Mouse (Mus musculus) intestine, embryonic 15.5 days (tissue): ENCODE data around the gene Nras. TPM values are rescaled to one million over a fixed set of nuclear protein-coding genes. Genes with fewer than 3 reads are reported as not detected.
A peak's percentile ranks its signal among the peaks of the same experiment; 100 is the strongest.

Experiments used
- ATAC-seq: fragments of 200-750 bp; cut with Nextera tagmentation; 2 replicates; pipeline ENCODE4 v1.8.0; 2017; ENCODE audit warnings: moderate TSS enrichment, moderate library complexity
- H3K27ac ChIP-seq: fragments of 300-500 bp; sonication (generic); 2 replicates; pipeline ENCODE4 v1.5.1; 2015; ENCODE audit warnings: mild to moderate bottlenecking, inconsistent platforms
- H3K27me3 ChIP-seq: fragments of 300-500 bp; sonication (generic); replicated peaks from 2 replicates; pipeline ENCODE4 v1.6.1; 2015; ENCODE audit warnings: inconsistent platforms
- H3K36me3 ChIP-seq: fragments of 300-500 bp; sonication (generic); 2 replicates; pipeline ENCODE4 v1.6.1; 2015; ENCODE audit warnings: inconsistent platforms
- H3K4me1 ChIP-seq: fragments of 300-500 bp; sonication (generic); replicated peaks from 2 replicates; pipeline ENCODE4 v1.6.1; 2015; ENCODE audit warnings: inconsistent platforms
- H3K4me2 ChIP-seq: fragments of 300-500 bp; sonication (generic); replicated peaks from 2 replicates; pipeline ENCODE4 v1.6.1; 2015; ENCODE audit warnings: mild to moderate bottlenecking, inconsistent platforms
- H3K4me3 ChIP-seq: fragments of 300-500 bp; sonication (generic); replicated peaks from 2 replicates; pipeline ENCODE4 v1.5.1; 2015; ENCODE audit warnings: inconsistent platforms
- H3K9ac ChIP-seq: fragments of 300-500 bp; sonication (generic); 2 replicates; pipeline ENCODE4 v1.6.1; 2015; ENCODE audit warnings: inconsistent platforms
- H3K9me3 ChIP-seq: fragments of 300-500 bp; sonication (generic); 2 replicates; pipeline ENCODE4 v1.6.1; 2016; ENCODE audit warnings: inconsistent platforms
- WGBS: fragments of 180-500 bp; shearing (Covaris S2); methylation state at CpG from one replicate; pipeline ENCODE4 v1.1.7; 2015; 5-methylcytosine and 5-hydroxymethylcytosine counted together
- polyA plus RNA-seq: library from polyadenylated mRNA; unstranded; fragments of >200 nt; fragmentation: Nextera tagmentation; extraction: Ambion mirVana; gene quantifications from 2 replicates; pipeline ENCODE4 v1.2.1, GENCODE M21; 2015

Gene Nras
- polyA plus RNA-seq = 83.8 and 85.4 TPM in 2 replicates

DNA sequence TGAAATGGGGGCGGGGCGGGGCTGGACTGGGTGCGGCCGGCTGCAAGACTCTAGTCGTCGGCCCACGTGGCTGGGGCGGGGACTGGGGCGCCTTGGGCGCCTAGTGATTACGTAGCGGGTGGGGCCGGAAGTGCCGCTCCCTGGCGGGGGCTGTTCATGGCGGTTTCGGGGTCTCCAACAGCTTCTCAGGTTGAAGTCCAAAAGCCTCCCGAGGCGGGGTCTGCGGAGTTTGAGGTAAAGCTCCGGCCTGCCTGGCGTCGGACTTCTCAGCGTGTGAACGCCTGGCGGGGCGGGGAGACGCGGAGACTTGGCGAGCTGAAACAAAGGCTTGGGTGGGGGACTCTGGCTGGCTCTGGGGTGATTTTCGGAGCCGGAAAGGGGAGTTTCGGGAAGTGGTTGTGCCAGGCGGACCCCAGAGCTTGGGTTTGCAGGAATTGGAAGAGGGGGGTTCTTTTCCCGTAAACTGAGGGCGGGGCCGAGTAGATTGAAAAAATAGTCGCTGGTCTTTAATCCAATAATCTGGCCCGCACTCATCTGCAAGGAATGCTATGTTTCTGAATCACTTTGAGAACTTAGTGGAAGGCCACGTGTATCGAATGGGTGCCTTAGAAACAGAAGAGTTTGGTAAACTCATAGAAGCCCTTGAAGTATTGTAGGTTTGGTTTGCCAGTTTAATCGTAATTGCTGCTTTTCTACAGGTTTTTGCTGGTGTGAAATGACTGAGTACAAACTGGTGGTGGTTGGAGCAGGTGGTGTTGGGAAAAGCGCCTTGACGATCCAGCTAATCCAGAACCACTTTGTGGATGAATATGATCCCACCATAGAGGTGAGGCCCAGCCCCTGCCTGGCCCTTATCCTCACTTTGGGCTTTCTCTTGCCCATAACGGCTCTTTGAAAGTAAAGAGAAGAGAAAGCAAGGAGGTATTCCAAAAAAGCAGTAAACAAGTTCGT is at the start of gene Nras:
Gene Nras (plus strand): TSS at position 79 of the 951 bp plus-strand sequence.
- peaks cover 32% of the 10 kb centered on the region for H3K36me3 ChIP-seq
- no peaks in the 10 kb centered on the region for H3K4me1 ChIP-seq
- no peaks in the 10 kb centered on the region for H3K9me3 ChIP-seq
- 3% methylated on average over 46 of the region's 46 CpGs for WGBS
- no peaks in the 10 kb centered on the region for H3K27me3 ChIP-seq
- peak; percentile 99 for ATAC-seq
- H3K9ac ChIP-seq = peak within 1 kb of the TSS; percentile 78
- H3K4me2 ChIP-seq = peak within 1 kb of the TSS; percentile 59
- H3K27ac ChIP-seq = peak within 1 kb of the TSS; percentile 97
- peak within 1 kb of the TSS; percentile 81 for H3K4me3 ChIP-seq

DNA sequence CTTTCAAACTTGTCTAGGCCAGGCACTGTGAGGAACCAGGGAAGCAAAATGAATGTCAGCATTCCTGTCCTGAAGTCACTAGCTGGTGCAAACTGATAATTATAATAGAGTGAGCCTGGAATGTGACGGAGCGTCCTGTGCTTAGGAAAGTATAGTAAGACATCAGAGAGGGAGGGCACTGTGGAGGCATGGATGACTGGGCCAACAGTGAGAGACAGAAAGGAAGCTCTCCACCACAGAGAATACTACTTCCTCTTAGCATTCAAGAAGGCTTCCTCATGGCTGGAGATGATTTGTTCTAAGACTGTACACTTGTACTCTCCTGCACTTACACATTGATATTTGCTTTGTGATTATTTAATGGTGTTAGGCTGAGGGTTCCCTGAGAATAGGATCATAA is 40.7 kb upstream of the Nras start:
- Histone ChIP-seq H3K9me3 (no peaks in the 10 kb centered on the region), H3K27me3 (no peaks in the 10 kb centered on the region), H3K4me2 (no peak overlapping the region), H3K4me3 (no peak overlapping the region), H3K27ac (no peak overlapping the region), H3K36me3 (no peaks in the 10 kb centered on the region), H3K4me1 (0 out of 2 replicates have a peak, but pooled peaks cover 5% of the 10 kb centered on the region), H3K9ac (no peak overlapping the region)
- no peak for ATAC-seq
- 79% methylated on average over 2 of the region's 2 CpGs for WGBS

DNA sequence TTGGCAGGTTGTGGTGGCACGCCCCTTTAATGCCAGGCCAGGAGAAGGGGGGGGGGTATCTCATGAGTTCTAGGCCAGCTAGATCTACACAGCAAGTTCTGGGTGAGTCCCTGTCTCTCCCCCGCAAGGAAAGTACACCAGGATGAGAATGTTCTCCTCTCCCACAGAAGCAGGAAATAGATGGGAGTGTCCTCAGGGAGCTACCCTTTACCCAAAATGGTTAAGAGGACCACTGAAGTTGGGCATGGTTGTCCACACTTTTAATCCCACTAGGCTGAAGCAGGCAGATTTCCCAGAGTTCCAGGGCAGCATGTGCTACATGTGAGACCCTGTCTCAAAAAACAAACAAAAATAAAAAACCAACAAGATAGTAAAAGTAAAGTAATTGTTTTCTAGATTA is 38.6 kb upstream of the Nras start:
- no peaks in the 10 kb centered on the region for H3K27me3 ChIP-seq
- H3K4me1 ChIP-seq = 0 out of 2 replicates have a peak, but pooled peaks cover 7% of the 10 kb centered on the region
- peak overlapping the region; percentile 55 for H3K4me2 ChIP-seq
- H3K36me3 ChIP-seq = no peaks in the 10 kb centered on the region
- ATAC-seq = no peak
- no peak overlapping the region for H3K4me3 ChIP-seq
- peak overlapping the region; percentile 93; the same call in 1 of the 2 replicates for H3K27ac ChIP-seq
- no peak overlapping the region for H3K9ac ChIP-seq
- no peaks in the 10 kb centered on the region for H3K9me3 ChIP-seq
- 89% methylated on average over 2 of the region's 2 CpGs for WGBS

DNA sequence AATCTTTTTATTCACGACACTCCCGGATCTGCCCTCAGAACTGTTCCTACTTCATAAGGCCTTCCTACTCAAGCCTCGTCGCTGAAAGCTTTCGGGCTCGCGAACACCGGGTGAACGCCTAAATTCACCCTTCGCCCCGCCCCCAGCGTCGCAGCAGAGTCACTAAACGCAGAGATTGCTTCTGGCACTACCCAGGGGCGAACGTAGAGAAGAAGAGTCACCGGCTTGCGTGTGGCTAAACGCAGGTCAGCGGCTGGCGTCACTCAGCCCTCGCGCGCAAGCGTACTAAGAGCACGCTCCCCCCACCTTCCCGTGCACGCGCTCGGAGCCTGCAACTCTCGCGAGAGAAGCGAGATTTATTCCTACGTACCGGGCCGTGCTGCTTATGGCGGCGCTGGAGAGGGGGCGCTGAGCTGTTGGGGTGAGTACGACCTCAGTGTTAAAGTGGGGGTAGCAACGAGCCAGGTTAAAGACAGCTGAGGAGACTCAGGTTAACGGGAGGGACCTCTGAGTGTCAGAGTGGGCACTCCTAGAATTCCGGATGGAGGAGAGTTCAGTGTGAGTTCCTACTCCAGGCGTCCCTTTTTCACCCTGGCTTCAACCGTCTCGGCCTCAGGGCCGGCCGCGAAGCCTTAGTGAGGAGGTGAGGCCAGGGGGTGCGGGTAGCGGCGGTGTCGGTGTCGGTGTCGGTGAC is 37.7 kb upstream of the Nras start, which contains the start of gene Csde1:
Gene Csde1 (plus strand): TSS at position 178 of the 694 bp plus-strand sequence.
- H3K27ac ChIP-seq = peak within 1 kb of the TSS; percentile 93
- no peaks in the 10 kb centered on the region for H3K9me3 ChIP-seq
- 0 out of 2 replicates have a peak, but pooled peaks cover 7% of the 10 kb centered on the region for H3K4me1 ChIP-seq
- under 1% methylated on average over 55 of the region's 55 CpGs for WGBS
- peak within 1 kb of the TSS; percentile 64 for H3K4me2 ChIP-seq
- H3K27me3 ChIP-seq = no peaks in the 10 kb centered on the region
- ATAC-seq = peak; percentile 96
- H3K36me3 ChIP-seq = no peaks in the 10 kb centered on the region
- peak within 1 kb of the TSS; percentile 69 for H3K4me3 ChIP-seq
- H3K9ac ChIP-seq = peak within 1 kb of the TSS; percentile 83

DNA sequence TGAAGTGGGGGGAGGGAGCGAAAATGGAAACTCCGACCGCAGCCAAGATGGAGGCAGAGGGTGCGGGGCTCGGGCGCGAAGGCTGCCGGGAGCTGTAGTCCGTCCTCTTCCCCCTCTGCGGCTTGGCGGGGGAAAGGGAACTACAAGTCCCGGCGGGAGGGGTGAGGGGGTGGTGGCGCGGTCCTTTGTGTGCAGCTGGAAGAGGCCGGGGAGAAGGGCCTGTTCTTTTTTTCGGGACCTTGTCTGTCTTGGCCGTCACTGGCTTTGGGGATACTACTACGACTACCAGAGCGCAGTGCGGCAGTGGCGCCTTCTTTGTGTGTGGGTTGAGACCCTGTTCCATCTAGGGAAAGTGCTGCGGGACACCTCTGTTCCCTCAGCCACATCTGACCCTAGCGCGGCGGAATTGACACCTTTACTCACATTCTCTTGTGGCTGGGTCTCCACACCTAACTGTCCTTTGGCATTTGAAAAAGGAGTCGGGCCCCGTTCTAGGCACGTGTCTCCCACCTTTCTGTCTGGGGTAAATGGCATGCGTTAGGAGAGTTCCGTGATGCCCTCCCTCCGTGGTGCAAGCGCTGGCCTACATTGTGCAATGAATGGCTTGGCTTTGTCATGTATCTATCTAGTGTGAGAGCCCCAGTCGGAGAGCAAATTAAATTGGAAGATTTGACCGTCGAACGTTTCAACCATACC is 37.0 kb upstream of the Nras start:
- no peaks in the 10 kb centered on the region for H3K36me3 ChIP-seq
- ATAC-seq = peak; percentile 96
- H3K4me1 ChIP-seq = 0 out of 2 replicates have a peak, but pooled peaks cover 7% of the 10 kb centered on the region
- H3K27me3 ChIP-seq = no peaks in the 10 kb centered on the region
- H3K27ac ChIP-seq = peak overlapping the region; percentile 93
- H3K9me3 ChIP-seq = no peaks in the 10 kb centered on the region
- H3K4me3 ChIP-seq = peak overlapping the region; percentile 69
- under 1% methylated on average over 36 of the region's 37 CpGs for WGBS
- peak overlapping the region; percentile 83 for H3K9ac ChIP-seq
- peak overlapping the region; percentile 64 for H3K4me2 ChIP-seq

DNA sequence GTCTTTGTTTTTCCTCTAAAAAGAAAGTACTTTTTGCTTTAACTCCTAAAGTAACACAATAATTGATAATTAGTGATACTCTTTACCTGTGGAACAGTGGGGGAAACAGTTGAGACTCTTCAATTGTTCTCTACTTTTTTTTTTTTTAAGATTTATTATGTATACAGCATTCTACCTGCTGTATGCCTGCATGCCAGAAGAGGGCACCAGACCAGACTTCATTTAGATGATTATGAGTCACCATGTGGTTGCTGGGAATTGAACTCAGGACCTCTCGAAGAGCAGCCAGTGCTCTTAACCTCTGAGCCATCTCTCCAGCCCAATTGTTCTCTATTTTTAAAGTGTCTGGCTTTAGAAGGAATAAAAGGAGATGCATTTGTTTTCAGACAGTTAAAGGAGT is 31.9 kb upstream of the Nras start:
- WGBS = 83% methylated on average over 1 of the region's 1 CpGs
- no peaks in the 10 kb centered on the region for H3K27me3 ChIP-seq
- H3K4me2 ChIP-seq = no peak overlapping the region
- no peak overlapping the region for H3K4me3 ChIP-seq
- H3K36me3 ChIP-seq = peaks cover 9% of the 10 kb centered on the region
- 0 out of 2 replicates have a peak, but pooled peaks cover 7% of the 10 kb centered on the region for H3K4me1 ChIP-seq
- H3K9ac ChIP-seq = no peak overlapping the region
- no peaks in the 10 kb centered on the region for H3K9me3 ChIP-seq
- ATAC-seq = no peak
- no peak overlapping the region for H3K27ac ChIP-seq

DNA sequence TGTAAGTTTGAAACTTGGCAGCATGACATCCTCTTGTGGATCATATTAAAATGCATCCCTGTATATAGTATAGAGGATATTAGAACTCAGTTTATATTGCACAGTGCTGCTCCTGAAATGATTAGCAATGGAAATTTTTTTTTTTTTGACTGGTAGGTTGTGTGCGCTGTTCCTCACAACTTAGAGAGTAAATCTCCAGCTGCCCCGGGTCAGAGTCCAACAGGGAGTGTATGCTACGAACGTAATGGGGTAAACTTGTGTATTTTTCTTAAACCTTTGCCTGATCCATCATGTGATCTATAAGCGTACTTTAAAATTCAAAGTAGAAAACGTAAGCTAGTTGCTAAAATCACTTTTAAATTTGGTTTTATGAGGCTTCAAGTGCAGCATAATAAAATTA is 17.8 kb upstream of the Nras start:
- WGBS = 74% methylated on average over 6 of the region's 6 CpGs
- Histone ChIP-seq H3K27me3 (no peaks in the 10 kb centered on the region), H3K36me3 (0 out of 2 replicates have a peak, but pooled peaks cover 9% of the 10 kb centered on the region), H3K9ac (no peak overlapping the region), H3K9me3 (no peaks in the 10 kb centered on the region), H3K4me3 (no peak overlapping the region), H3K4me1 (no peaks in the 10 kb centered on the region), H3K27ac (no peak overlapping the region), H3K4me2 (no peak overlapping the region)
- peak; percentile 58 for ATAC-seq

DNA sequence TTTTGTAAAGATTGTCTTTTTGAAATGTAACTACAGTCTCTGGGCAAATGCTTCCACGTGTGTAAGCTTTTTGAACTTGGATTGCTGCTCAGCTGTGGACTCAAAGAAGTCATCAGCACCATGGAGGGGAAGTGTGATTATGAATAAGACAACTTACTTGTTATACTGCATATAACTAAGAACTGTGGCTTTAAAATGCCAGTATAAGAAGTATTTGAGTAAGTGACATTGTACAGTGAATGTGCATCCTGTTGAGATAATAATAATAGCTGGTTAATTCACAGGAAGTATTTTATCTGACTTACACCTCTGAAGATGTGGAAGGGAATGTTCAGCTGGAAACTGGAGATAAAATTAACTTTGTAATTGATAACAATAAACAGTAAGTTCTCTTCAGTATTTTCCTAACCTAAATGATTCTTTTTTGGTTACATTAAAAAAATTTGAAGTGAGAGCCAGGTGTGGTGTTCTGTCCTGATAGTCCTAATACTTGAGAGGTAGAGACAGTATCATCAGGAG is 17.2 kb upstream of the Nras start:
- Histone ChIP-seq H3K9me3 (no peaks in the 10 kb centered on the region), H3K4me1 (no peaks in the 10 kb centered on the region), H3K27me3 (no peaks in the 10 kb centered on the region), H3K27ac (no peak overlapping the region), H3K4me2 (no peak overlapping the region), H3K9ac (no peak overlapping the region), H3K36me3 (0 out of 2 replicates have a peak, but pooled peaks cover 9% of the 10 kb centered on the region), H3K4me3 (no peak overlapping the region)
- no peak for ATAC-seq
- 79% methylated on average over 1 of the region's 1 CpGs for WGBS

DNA sequence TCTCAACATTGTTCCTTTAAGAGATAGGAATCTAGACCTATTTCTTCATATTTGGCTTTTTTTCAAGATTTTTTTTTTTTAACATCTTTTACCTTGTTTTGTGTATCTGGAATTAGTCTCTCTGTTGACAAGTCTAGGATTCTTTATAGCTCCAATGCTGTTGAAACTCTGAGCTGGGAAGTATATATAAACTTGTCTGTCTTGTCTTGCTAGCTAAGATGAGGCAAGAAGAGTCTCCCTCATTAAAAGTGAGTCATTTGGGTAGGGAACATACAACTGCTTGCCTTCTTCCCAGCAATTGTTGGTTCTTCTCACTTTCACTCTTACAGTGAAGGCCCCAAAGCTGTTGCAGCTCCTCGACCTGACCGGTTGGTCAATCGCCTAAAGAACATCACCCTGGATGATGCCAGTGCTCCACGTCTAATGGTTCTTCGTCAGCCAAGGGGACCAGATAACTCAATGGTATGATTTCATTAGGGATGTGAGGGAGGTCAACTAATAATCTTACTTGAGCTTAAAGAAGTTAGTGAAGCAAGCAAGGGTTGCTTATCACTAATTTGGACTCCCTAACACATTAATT is 2.0 kb upstream of the Nras start:
- H3K4me1 ChIP-seq = no peaks in the 10 kb centered on the region
- no peak overlapping the region for H3K4me2 ChIP-seq
- ATAC-seq = no peak
- no peak overlapping the region for H3K9ac ChIP-seq
- WGBS = 81% methylated on average over 5 of the region's 5 CpGs
- H3K4me3 ChIP-seq = no peak overlapping the region
- H3K9me3 ChIP-seq = no peaks in the 10 kb centered on the region
- peaks cover 20% of the 10 kb centered on the region for H3K36me3 ChIP-seq
- no peak overlapping the region for H3K27ac ChIP-seq
- H3K27me3 ChIP-seq = no peaks in the 10 kb centered on the region

DNA sequence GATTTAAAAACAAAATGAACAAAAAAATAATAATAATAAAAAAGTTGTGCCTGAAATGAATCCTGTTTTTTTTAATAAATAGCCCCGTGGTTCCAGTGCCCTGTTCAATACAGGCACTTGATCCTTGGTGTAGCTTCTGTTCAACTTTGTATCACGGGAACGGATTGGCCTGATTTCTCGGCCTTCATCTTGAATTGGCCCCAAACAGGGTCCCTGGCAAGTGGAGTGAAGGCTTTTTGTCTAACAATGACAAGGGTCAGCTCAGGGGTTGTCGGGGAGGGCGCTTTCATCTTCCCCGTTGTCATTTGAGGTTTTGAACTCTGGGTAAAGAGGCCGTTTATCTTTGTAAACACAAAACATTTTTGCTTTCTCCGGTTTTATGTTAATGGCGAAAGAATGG is 333 bp upstream of the Nras start:
- WGBS = 5% methylated on average over 10 of the region's 10 CpGs
- H3K27me3 ChIP-seq = no peaks in the 10 kb centered on the region

DNA sequence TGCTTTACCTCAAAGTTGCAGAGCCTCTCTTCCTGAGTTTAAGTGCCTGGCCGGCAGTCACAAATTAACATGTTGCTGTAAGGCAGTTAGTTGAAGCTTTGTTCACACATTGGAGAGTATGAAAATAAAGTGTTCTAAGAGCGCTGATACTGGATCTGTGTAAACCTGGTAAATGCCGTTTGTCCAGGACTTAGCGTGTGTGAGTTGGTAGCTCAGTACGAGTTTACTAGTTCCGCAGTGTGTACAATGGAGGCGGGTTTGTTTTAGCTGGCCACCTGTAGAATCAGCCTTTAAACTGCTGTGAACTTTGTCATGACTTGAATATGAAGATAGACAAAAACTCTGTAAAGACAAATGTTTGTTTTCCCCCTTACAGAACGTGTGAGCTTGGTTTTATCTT is 8.8 kb downstream of the Nras start:
- peaks cover 36% of the 10 kb centered on the region for H3K36me3 ChIP-seq

More for the DNA sequence above, 333 bp upstream of the Nras start:
- Histone ChIP-seq H3K4me3 (peak overlapping the region; percentile 81), H3K4me2 (peak overlapping the region; percentile 59), H3K9me3 (no peaks in the 10 kb centered on the region), H3K27ac (0 out of 2 replicates have a peak overlapping the region, but pooled peaks have one; percentile 51), H3K4me1 (no peaks in the 10 kb centered on the region), H3K36me3 (peaks cover 24% of the 10 kb centered on the region), H3K9ac (no peak overlapping the region)
- peak; percentile 73 for ATAC-seq

More for the DNA sequence above, 8.8 kb downstream of the Nras start:
- Histone ChIP-seq H3K4me1 (no peaks in the 10 kb centered on the region), H3K27ac (no peak overlapping the region), H3K4me2 (no peak overlapping the region), H3K9me3 (no peaks in the 10 kb centered on the region), H3K9ac (no peak overlapping the region), H3K4me3 (no peak overlapping the region), H3K27me3 (no peaks in the 10 kb centered on the region)
- no peak for ATAC-seq
- WGBS = 85% methylated on average over 8 of the region's 8 CpGs
